Mouse (Mus musculus): ENCODE data around the gene Tex38. TPM values are rescaled to one million over a fixed set of nuclear protein-coding genes. Genes with fewer than 3 reads are reported as not detected.

The Tex38 gene
- polyA plus RNA-seq, 1 experiment from 2014 or later, result 0.28 TPM

GRCm38 (mm10) chr4:115821431-115821830, 40.6 kb upstream of the Tex38 start:
- no peak for ATAC-seq (ENCODE audit: insufficient read depth, low FRiP score)
- H3K4me2 ChIP-seq (ENCODE audit: low read depth, low read length), result no peak overlapping the region
- no peak overlapping the region for H3K9ac ChIP-seq (ENCODE audit: low read length)
- H3K4me3 ChIP-seq (replicated peaks; ENCODE audit: low read length), result no peak overlapping the region
- H3K36me3 ChIP-seq (ENCODE audit: control insufficient read depth, insufficient read depth, low read length), result no peaks in the 10 kb centered on the region
- H3K4me1 ChIP-seq (ENCODE audit: control insufficient read depth, insufficient read depth, low read length), result no peaks in the 10 kb centered on the region
- no peak overlapping the region for H3K27ac ChIP-seq (ENCODE audit: low read length)
- H3K27me3 ChIP-seq (ENCODE audit: control insufficient read depth, insufficient read depth, low read length), result no peaks in the 10 kb centered on the region
- no peaks in the 10 kb centered on the region for H3K9me3 ChIP-seq (replicated peaks; ENCODE audit: control insufficient read depth, low read length)

- Histone ChIP-seq H3K4me3 (replicated peaks; ENCODE audit: low read length) (no peak overlapping the region), H3K9ac (ENCODE audit: low read length) (no peak overlapping the region), H3K36me3 (ENCODE audit: control insufficient read depth, insufficient read depth, low read length) (no peaks in the 10 kb centered on the region), H3K27ac (ENCODE audit: low read length) (no peak overlapping the region), H3K4me1 (ENCODE audit: control insufficient read depth, insufficient read depth, low read length) (no peaks in the 10 kb centered on the region), H3K4me2 (ENCODE audit: low read depth, low read length) (no peak overlapping the region), H3K27me3 (ENCODE audit: control insufficient read depth, insufficient read depth, low read length) (no peaks in the 10 kb centered on the region), H3K9me3 (replicated peaks; ENCODE audit: control insufficient read depth, low read length) (no peaks in the 10 kb centered on the region)
- no peak for ATAC-seq (ENCODE audit: insufficient read depth, low FRiP score)
- WGBS, result 52% methylated on average over 3 of the region's 3 CpGs
Observed at GRCm38 (mm10) chr4:115820944-115821343, 40.1 kb upstream of the Tex38 start.

GRCm38 (mm10) chr4:115820199-115820598, 39.4 kb upstream of the Tex38 start:
- no peak overlapping the region for H3K9ac ChIP-seq (ENCODE audit: low read length)
- ATAC-seq (ENCODE audit: insufficient read depth, low FRiP score), result no peak
- H3K36me3 ChIP-seq (ENCODE audit: control insufficient read depth, insufficient read depth, low read length), result no peaks in the 10 kb centered on the region
- H3K27me3 ChIP-seq (ENCODE audit: control insufficient read depth, insufficient read depth, low read length), result no peaks in the 10 kb centered on the region
- H3K27ac ChIP-seq (ENCODE audit: low read length), result no peak overlapping the region
- H3K4me2 ChIP-seq (ENCODE audit: low read depth, low read length), result no peak overlapping the region
- no peaks in the 10 kb centered on the region for H3K9me3 ChIP-seq (replicated peaks; ENCODE audit: control insufficient read depth, low read length)
- WGBS, result 53% methylated on average over 3 of the region's 3 CpGs
- H3K4me3 ChIP-seq (replicated peaks; ENCODE audit: low read length), result no peak overlapping the region
- H3K4me1 ChIP-seq (ENCODE audit: control insufficient read depth, insufficient read depth, low read length), result no peaks in the 10 kb centered on the region

- Histone ChIP-seq H3K4me2 (ENCODE audit: low read depth, low read length) (no peak overlapping the region), H3K9ac (ENCODE audit: low read length) (no peak overlapping the region), H3K27ac (ENCODE audit: low read length) (no peak overlapping the region), H3K27me3 (ENCODE audit: control insufficient read depth, insufficient read depth, low read length) (no peaks in the 10 kb centered on the region), H3K4me3 (replicated peaks; ENCODE audit: low read length) (no peak overlapping the region), H3K36me3 (ENCODE audit: control insufficient read depth, insufficient read depth, low read length) (no peaks in the 10 kb centered on the region; the same call in 1 of the 2 replicates), H3K4me1 (ENCODE audit: control insufficient read depth, insufficient read depth, low read length) (no peaks in the 10 kb centered on the region), H3K9me3 (replicated peaks; ENCODE audit: control insufficient read depth, low read length) (no peaks in the 10 kb centered on the region)
- 96% methylated on average over 5 of the region's 5 CpGs for WGBS
- no peak for ATAC-seq (ENCODE audit: insufficient read depth, low FRiP score)
Observed at GRCm38 (mm10) chr4:115815606-115816005, 34.8 kb upstream of the Tex38 start.

DNA sequence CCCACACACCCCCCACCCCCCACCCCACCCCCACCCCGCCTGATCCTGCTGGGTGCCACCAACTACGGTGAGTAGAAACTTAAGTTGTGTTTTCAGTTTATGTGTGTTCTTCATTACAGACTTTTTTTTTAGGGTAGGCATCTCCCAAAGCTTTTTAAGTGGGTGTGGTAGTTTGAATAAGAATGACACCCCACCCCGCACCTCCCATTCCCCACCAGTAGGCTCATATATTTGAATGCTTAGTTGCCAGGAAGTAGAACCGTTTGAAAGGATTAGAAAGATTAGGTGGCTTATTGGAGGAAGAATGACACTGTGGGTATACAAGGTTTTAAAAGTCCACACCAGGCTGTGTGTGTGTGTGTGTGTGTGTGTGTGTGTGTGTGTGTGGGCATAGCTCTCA, 31.5 kb upstream of the Tex38 start:
- no peak overlapping the region for H3K4me2 ChIP-seq (ENCODE audit: low read depth, low read length)
- no peaks in the 10 kb centered on the region; the same call in 1 of the 2 replicates for H3K36me3 ChIP-seq (ENCODE audit: control insufficient read depth, insufficient read depth, low read length)
- WGBS, result 78% methylated on average over 4 of the region's 4 CpGs
- no peak for ATAC-seq (ENCODE audit: insufficient read depth, low FRiP score)
- no peaks in the 10 kb centered on the region for H3K27me3 ChIP-seq (ENCODE audit: control insufficient read depth, insufficient read depth, low read length)
- H3K9ac ChIP-seq (ENCODE audit: low read length), result no peak overlapping the region
- H3K4me1 ChIP-seq (ENCODE audit: control insufficient read depth, insufficient read depth, low read length), result no peaks in the 10 kb centered on the region
- no peak overlapping the region for H3K27ac ChIP-seq (ENCODE audit: low read length)
- no peaks in the 10 kb centered on the region for H3K9me3 ChIP-seq (replicated peaks; ENCODE audit: control insufficient read depth, low read length)
- no peak overlapping the region for H3K4me3 ChIP-seq (replicated peaks; ENCODE audit: low read length)

- H3K4me2 ChIP-seq (ENCODE audit: low read depth, low read length), result no peak overlapping the region
- WGBS, result 77% methylated on average over 3 of the region's 3 CpGs
- no peak overlapping the region for H3K27ac ChIP-seq (ENCODE audit: low read length)
- H3K4me3 ChIP-seq (replicated peaks; ENCODE audit: low read length), result no peak overlapping the region
- no peaks in the 10 kb centered on the region for H3K9me3 ChIP-seq (replicated peaks; ENCODE audit: control insufficient read depth, low read length)
- H3K36me3 ChIP-seq (ENCODE audit: control insufficient read depth, insufficient read depth, low read length), result 0 out of 2 replicates have a peak, but pooled peaks cover 5% of the 10 kb centered on the region
- ATAC-seq (ENCODE audit: insufficient read depth, low FRiP score), result no peak
- no peaks in the 10 kb centered on the region for H3K27me3 ChIP-seq (ENCODE audit: control insufficient read depth, insufficient read depth, low read length)
- H3K4me1 ChIP-seq (ENCODE audit: control insufficient read depth, insufficient read depth, low read length), result no peaks in the 10 kb centered on the region
- no peak overlapping the region for H3K9ac ChIP-seq (ENCODE audit: low read length)
Observed at GRCm38 (mm10) chr4:115799981-115800380, 19.2 kb upstream of the Tex38 start.

- Histone ChIP-seq H3K27me3 (ENCODE audit: control insufficient read depth, insufficient read depth, low read length) (no peaks in the 10 kb centered on the region), H3K36me3 (ENCODE audit: control insufficient read depth, insufficient read depth, low read length) (no peaks in the 10 kb centered on the region), H3K27ac (ENCODE audit: low read length) (no peak overlapping the region), H3K4me1 (ENCODE audit: control insufficient read depth, insufficient read depth, low read length) (no peaks in the 10 kb centered on the region), H3K4me2 (ENCODE audit: low read depth, low read length) (no peak overlapping the region), H3K4me3 (replicated peaks; ENCODE audit: low read length) (no peak overlapping the region), H3K9me3 (replicated peaks; ENCODE audit: control insufficient read depth, low read length) (no peaks in the 10 kb centered on the region), H3K9ac (ENCODE audit: low read length) (no peak overlapping the region)
- WGBS, result 61% methylated on average over 3 of the region's 3 CpGs
- no peak for ATAC-seq (ENCODE audit: insufficient read depth, low FRiP score)
Observed at GRCm38 (mm10) chr4:115795360-115795759, 14.5 kb upstream of the Tex38 start.

DNA sequence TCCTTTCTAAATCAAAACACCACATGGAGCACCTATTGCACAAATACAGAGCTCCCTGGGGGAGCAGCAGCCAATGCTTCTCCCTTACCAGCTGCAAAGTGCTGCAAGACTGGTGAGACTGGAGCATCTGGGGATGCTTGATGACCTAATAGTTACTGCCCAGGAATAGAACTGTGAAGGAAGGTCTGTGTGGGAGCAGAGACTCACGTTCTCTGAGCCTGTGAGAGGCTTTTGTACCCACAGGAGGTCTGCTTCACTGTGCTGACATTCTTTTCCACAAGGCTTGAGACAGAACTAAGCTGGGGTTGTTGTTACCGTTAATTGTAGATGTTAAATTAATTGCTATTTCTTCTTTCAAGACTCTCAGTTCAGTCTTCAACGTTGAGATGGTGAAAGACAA, 10.0 kb upstream of the Tex38 start:
- Histone ChIP-seq H3K9me3 (replicated peaks; ENCODE audit: control insufficient read depth, low read length) (no peaks in the 10 kb centered on the region), H3K9ac (ENCODE audit: low read length) (no peak overlapping the region), H3K4me3 (replicated peaks; ENCODE audit: low read length) (no peak overlapping the region), H3K4me1 (ENCODE audit: control insufficient read depth, insufficient read depth, low read length) (no peaks in the 10 kb centered on the region; the same call in 1 of the 2 replicates), H3K27me3 (ENCODE audit: control insufficient read depth, insufficient read depth, low read length) (no peaks in the 10 kb centered on the region), H3K4me2 (ENCODE audit: low read depth, low read length) (no peak overlapping the region), H3K27ac (ENCODE audit: low read length) (no peak overlapping the region), H3K36me3 (ENCODE audit: control insufficient read depth, insufficient read depth, low read length) (no peaks in the 10 kb centered on the region)
- no peak for ATAC-seq (ENCODE audit: insufficient read depth, low FRiP score)
- 75% methylated on average over 3 of the region's 3 CpGs for WGBS

GRCm38 (mm10) chr4:115785511-115786034, 4.8 kb upstream of the Tex38 start:
- Histone ChIP-seq H3K9ac (ENCODE audit: low read length) (peak overlapping the region; percentile 88), H3K4me3 (replicated peaks; ENCODE audit: low read length) (peak overlapping the region; percentile 76), H3K27ac (ENCODE audit: low read length) (peak overlapping the region; percentile 67; the same call in 1 of the 2 replicates), H3K9me3 (replicated peaks; ENCODE audit: control insufficient read depth, low read length) (no peaks in the 10 kb centered on the region), H3K36me3 (ENCODE audit: control insufficient read depth, insufficient read depth, low read length) (no peaks in the 10 kb centered on the region), H3K4me1 (ENCODE audit: control insufficient read depth, insufficient read depth, low read length) (peaks cover 7% of the 10 kb centered on the region), H3K4me2 (ENCODE audit: low read depth, low read length) (peak overlapping the region; percentile 79), H3K27me3 (ENCODE audit: control insufficient read depth, insufficient read depth, low read length) (no peaks in the 10 kb centered on the region)
- ATAC-seq (ENCODE audit: insufficient read depth, low FRiP score), result no peak; the same call in 1 of the 2 replicates
- WGBS, result 51% methylated on average over 7 of the region's 7 CpGs
